Mouse (Mus musculus): ENCODE measurements around the gene Sez6l.
A peak's percentile ranks its signal among the peaks of the same experiment; 100 is the strongest.

The Sez6l gene

DNA sequence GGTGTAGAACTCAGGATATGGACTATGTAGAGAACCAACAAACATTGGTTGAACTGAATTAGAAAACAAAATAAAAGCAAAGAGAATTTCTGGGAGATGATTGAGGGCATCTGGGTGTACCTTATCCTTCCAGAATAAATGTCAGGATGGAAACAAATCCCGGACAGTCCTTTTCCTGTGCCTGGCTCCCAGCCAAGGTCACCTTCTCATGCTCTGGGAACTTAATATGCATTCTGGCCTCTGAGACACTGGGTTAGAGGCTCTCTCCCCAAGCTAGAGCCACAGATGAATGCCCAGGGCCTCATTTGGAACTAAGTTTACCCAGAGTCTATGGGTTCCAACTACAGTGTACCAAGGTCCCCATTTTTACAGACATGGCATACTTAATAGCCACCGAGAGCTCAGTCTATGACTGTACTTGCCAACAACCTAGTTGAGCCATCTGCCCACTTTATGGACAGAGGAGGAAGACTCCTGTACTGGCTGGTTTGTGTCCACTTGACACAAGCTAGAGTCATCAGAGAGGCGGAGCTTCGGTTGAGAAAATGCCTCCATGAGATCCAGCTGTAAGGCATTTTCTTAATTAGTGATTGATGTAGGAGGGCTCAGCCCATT is 7.3 kb upstream of the Sez6l start:
- no peak for DNase-seq

DNA sequence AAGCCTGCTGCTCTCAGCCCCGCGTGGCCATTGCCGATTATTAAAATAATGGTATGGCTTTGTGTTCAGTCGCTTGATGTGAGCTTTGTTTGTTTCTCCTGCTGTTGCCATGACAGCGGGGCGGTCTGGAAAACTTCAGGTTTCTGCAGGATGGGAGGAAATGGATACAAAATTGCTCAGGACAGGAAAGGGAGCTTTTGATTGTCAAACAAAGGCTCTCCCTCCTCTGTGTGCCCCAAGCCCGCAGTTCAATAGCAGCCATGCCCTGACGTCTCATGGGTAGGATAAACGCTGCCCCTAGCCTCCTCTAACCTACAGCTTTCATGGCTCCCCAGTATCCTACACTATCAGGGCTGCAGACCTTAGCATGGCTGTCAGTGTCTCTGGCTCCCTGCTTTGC is 6.3 kb upstream of the Sez6l start:
- no peak for DNase-seq

DNA sequence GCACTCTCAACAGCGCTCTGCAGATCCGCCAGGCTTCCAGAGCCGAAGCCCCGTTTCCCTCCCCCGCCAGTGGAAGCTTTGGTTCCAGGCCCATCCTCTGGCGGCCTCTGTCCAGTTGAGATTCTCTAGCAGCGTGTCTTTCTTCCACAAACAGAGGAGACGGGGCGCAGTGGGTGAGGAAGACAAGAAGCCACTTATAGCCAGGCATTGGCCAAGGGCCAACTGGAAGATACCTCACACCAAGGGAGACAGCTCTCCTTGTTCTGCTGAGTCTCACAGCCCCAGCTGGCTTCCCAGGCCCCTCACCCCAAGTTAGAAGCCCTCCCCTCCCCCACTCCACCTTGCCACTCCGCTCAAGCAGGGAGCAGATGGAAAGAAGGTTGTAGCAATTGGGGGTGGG is 765 bp upstream of the Sez6l start:
- DNase-seq = no peak

DNA sequence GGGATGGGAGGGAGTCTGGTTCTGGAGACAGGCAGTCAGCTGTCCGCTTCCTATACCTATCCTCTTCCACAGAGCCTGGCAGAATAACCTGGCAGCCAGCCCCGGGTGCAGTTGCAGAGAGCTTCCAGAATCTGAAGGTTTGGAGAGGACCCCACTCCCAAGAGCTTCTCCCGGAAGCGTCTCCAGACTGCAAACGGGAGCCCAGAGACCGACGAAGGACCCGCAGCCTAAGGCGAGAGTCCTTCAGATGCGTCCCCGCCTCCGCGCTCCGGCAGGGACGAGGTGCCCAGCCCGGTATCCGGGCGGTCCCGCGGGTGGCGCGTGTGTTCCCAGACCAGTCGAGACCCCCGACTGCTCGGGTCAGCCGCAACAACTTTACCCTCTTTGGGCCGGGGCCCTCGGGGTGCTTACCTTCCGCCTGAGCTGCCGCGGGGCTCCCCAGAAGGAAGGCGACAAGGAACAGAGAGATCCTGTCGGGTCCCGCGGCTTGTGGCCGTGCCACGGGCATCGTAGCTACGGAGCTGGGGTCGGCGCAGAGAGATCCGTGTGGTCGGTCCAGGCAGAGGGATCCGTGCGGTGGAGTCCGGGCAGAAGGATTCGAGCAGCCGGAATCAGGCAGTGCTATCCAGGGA is 508 bp downstream of the Sez6l start:
- DNase-seq = no peak

DNA sequence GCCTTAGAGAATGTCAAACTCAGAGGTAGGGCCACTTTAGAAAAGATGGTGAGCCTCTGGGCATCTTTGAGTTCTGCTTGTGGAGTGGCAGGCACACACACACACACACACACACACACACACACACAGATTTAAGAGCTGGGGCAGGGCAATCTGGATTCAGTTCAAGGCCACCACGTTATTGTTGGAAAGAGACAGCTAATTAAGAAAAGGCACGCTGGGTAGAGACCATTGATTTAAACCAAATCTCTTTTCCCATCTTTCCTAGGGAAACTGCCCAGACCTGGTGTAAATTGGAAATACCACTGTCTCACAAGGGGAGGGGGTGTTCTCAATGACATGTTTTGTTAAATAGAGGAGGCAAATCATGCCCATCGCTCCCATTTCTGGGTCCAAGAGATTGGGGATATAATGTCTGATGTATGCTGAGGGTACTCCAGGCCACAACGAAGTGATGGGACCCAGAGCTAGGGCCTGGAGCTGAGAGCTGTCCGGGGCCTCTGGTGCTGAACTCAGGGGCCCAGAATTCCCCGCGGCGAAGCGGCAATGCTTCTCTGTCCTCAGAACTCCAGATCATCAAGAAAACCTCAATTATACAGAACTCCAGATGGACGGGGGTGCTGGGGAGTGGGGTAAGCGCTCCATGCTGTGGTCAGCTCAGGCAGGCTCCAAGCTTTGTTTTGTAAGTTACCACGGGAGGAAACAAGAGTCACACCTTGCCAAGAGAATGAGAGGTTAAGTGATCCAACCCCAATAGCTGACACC is 1.7 kb downstream of the Sez6l start:
- DNase-seq = no peak

DNA sequence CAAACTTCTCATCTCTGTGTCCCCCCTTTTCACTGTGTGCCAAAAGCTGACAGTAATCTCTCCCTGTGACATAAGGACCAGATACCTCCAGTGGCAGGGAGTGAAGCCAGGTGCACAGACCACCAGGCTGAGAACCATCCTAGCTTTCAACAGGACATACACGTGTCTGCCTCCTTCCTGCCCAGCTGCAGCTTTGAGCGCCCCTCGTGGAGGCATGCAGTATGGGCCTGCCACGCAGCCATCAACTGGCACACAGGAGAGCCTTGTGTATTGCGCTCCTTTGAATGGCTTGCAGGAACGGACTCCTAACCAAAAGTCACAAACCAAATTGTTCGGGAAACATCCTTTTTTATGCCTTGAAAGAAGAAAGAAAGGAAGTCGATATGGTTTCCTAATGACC is 3.1 kb downstream of the Sez6l start:
- peak in 1 of 2 experiments; percentile 8 for DNase-seq

DNA sequence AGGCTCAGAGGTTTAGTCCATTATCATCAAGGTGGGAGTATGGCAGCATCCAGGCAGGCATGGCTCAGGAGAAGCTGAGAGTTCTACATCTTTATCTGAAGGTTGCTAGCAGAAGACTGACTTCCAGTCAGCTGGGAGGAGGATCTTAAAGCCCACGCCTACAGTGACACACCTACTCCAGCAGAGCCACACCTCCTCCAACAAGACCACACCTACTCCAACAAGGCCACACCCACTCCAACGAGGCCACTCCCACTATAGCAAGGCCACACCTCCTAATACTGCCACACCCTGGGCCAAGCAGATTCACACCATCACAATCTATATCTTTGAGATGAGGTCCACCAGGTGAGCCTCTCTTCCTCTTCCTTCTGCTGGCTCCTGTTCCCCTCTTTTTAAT is 4.8 kb downstream of the Sez6l start:
- no peak for DNase-seq

DNA sequence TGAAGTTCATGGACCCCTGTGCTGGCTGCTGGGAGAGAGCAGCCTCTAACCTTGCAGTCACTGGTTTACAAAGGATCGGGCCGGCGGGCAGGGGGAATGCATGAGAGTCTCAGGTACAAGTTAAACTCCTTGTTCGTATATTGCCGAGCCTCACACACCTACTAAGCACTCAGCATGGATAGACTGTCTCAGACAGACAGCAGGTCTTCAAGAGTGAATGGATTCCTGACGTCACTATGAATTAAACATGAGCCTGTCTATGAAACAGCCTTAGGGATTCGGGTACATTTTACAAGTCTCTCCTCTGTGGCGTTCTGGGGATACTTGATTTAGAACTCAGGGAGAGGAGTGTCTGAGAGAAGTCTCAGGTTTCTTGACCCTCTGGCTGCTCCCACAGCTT is 11.5 kb downstream of the Sez6l start:
- no peak for DNase-seq

DNA sequence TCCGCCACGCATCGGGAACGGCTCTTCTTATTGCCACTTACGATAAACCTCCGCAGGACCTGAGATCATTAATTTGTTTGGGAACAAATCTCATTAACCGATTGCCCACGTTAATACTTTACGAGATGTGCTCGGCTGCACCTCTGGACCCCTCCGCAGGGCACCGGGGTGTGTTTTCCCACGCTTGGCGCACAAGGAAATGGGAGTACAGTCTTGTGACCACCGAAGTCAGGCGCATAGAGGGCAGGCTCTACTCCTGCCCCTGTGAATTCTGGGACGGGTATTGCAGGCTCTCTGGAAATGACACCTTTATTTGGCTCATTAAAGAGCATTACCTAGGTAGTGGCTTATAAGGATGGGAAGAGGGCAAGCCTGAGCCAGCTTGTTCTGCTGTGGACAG is 11.9 kb downstream of the Sez6l start:
- DNase-seq = no peak

DNA sequence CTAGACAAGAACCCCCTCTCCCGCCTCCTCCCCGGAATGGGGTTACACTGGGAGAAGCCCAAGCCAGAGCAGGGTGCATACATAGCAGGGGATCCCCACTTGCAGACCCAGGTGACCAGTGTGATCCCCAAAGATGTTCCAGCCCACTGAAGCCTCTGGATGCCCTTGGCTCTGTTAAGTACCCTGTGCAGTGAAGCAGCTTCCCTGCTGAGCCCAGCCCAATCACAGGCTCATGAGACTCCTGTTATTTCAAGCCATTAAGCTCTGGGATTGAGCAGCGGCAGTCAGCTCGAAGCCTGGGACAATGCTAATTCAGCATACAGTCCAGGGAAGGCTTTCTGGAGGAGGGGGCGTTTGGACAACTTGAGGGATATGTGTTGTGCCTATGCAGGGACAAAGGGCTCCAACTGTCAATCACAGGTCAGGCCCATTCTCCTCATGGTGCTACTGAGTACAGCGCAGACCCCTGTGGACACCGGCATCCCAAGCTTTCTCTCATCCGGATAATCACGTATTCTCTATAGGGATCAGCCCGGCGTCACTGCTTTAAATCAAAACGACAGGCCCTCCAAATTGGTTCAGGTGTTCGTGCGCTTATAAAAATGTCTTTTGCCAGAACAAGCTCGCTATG is 16.0 kb downstream of the Sez6l start:
- no peak for DNase-seq

DNA sequence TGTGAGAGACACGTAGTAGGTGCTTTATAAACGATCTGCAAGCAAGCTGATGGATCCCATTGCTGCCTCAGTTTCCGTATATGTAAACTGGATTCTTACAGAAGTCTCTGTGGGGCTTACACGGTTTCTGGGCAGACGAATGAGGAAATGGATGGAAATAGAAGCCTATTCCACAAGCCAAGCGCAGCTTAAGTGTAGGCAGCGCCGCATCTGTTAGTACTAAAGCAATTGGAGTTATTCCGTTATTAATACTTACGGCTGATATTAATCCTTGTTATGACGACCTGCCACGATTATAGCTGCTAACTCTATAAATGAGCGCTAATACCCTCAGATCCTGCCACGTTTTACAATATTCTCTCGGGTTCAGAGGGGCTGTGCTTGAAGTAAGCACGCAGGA is 16.8 kb downstream of the Sez6l start:
- no peak for DNase-seq

DNA sequence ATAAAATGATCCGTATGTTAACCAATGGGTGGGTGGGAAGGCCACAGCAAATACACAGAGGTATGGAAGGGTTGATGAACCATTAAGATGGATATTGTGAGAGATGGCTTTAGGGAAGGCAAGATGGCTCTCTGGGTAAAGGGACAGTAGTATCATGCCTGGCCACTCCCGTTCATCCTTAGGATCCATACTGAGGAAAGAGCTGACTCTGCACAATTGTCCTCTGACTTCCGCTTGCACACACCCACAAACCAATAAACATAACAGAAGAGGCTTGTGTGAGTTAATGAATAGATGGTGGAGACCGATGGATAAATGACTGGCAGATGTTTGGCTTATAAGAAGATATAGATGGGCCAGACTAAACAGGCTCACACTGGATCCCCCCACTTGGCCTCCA is 19.6 kb downstream of the Sez6l start:
- DNase-seq = no peak

DNA sequence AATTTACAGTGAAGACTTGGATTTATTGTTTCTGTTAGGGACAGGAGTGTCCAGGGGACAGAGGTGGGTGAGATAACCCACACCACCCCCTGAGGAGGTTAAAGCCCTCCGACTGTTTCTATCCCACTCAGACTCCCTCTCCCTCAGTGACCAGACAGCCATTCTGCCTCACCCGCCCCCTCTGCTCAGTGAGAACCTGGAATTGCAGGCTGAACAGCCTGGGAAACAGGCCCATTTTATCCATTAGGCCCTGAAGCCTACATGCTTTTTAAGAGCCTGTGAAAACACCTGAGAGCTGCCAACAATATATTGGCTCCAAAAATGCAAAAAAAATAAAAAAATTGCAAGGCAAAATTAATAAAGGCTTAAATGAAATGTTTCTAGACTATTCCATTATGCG is 20.3 kb downstream of the Sez6l start:
- DNase-seq = no peak

DNA sequence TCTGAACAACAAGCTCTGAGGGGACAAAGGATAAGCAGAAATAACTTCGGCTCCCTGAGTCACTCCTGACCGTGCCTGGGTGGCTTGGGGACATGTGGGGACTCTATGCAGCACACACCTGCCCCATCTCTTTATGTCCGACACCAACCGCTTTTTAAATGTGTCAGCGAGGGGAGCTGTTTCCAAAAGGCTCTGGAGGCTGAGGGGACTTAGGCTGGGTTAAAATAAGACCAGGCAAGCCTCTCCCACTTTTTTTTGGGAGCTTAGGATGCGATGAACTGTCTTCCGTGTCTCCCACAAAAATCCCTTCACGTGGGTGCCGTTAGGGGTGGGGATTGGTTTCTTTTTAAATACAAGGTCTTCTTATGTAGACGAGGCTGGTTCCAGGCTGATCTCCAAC is 22.5 kb downstream of the Sez6l start:
- DNase-seq = no peak

DNA sequence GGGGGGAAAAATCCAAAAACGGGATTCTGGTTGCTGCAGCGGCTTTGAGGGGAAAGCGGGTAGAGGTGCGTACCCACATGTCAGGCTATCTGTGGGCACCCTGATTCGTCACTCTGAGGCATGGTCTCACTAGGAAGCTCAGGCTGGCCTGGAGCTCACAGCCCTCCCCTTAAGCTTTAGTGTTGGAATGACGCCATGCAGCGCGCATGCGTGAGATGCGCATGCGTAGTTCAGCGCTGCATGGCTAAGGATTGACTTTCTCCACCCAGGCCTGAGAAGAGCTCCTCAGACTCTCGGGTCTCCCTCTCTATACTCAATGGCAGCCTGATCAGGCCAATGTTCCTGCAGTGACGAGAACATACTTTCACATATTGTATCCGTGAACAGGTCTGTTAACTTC is 24.2 kb downstream of the Sez6l start:
- DNase-seq = no peak

DNA sequence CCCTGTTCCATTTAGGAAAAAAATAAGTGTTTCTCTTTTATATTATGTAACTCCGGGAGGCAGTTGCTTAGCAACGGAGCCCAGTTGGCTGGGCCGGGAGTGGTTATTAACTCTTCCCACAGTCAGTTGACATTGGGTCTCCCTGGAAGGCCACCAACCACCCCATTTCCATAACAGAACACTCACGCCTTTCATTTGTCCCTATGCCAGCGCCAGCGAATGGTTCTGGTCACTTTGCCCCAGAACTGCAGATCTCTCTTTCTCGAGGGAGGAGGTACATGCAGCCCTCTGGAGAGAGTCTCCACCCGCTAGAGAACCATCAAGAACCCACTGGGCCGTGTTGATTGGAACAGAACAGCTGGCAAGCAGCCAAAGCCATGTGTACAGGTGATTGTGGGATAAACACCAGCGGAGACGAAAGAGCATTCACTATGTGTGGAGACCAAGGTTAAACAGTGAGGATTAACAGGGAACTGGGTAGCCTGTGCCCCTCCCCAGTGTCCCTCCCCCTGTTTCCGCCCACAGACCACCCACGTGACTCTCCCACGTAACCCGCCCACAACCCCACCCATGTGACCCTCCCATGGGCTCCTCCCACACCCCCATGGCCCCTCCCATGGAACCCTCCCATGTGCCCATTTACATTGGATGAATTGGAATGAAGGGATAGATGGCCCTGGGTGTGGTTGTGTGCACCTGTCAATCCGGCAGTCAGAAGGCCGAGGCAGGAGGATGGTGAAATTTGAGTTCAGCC is 24.8 kb downstream of the Sez6l start:
- no peak for DNase-seq

DNA sequence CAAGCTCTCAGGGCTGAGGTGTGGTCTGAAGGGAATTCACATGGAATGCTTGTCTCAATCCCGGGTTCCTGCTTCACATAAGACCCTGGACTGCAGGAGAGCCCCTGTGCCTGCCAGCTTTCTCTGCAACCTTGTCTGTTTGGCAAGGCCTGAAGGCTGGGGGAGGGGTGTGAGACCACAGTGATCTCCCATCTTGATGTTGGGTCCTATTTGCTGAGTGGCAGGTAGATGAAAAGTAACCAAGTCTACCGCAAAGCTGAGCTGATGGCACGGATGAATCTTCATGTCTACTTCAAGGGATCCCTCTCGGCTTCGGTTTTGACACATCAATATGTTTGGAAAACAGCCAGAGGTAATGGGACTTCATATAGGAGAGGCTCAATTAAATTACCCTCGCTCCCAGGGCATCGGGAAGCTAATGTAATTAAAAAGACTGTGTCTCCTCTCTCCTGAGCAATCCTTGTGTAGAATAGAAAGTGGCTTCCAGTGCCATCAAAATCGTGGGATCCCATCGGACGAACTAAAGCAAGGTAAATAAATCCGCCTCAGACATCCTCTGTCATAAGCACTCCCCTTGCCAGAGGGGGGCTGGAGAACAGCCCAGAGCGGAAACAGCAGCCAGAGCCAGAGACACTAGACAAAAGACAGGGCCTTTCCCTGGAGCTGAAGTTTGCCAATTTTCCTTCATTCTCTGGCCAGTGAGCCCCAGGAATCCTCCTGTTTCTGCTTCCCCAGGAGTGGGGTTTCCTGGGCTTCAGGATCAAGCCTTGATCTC is 28.0 kb downstream of the Sez6l start:
- DNase-seq = no peak

DNA sequence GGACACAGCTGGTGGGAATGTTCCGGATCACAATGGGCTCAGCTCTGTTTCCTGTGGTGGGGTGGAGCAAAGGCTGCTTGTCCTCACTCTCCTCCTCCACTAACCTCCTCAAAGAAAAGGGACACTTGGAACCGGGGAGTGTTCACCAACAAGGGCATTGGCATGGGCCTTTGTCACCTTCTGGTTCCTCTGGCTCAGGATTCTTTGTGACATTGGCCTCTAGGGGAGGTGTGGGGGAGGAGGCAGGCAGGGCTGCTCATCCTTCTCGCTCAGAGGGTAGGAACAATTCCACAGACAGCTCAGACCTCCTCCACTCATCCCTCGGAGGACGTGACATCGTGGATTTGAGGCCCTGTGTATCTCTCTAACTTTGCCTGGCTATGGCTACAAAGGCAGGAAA is 30.2 kb downstream of the Sez6l start:
- no peak for DNase-seq

DNA sequence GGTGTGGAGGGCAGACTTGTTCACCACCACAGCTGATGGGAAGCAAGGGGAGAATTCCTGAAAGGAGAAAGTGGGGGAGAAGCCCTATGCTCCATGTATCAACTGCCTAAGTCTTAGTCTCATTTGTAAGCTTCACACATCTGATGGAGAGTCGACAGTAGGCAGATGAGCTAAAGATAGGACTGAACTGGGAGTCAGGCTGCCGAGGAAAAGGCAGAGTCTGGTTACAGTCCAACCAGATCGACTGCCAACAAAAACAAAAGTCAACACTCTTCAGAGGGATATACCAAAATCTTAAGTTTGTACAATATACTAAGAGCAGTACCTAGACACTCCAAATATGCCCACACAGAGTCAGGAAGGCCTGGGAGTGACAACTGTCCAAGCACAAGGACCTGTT is 38.7 kb downstream of the Sez6l start:
- DNase-seq = no peak

DNA sequence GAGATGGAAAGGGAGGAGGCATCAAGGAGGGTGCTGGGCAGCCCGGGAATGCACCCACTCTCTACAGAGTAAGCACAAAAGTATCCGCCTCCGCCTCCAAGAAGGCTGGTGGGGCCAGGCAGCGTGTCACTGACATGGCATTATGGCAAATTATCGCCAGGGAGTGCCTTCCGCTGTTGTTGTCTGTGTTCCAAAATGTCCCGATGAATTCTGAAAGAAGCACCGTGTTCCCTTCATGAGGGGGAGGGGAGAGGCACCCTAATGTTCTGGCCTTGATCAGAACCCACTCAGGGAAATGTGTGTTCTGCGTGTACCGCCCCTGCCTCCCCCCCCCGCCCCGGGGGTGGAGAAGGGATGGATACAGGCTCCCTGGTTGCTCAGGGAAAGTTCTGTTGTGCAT is 41.1 kb downstream of the Sez6l start:
- no peak for DNase-seq

DNA sequence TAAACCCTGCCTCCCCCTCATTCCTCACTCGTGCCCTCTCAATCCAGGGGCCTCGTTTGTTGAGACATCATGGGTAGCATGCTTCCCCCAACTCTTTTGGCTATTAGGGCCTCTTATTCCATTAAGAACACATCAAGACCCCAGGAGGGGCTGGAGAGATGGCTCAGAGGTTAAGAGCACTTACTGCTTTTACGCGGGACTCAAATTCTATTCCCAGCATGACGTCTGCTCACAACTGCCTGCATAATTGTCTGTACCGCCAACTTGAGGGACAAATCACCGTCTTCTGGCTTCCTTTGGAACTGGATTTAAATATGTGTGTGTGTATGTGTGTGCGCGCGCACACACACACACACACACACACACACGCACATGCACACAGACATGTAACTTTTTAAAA is 42.8 kb downstream of the Sez6l start:
- DNase-seq = no peak

DNA sequence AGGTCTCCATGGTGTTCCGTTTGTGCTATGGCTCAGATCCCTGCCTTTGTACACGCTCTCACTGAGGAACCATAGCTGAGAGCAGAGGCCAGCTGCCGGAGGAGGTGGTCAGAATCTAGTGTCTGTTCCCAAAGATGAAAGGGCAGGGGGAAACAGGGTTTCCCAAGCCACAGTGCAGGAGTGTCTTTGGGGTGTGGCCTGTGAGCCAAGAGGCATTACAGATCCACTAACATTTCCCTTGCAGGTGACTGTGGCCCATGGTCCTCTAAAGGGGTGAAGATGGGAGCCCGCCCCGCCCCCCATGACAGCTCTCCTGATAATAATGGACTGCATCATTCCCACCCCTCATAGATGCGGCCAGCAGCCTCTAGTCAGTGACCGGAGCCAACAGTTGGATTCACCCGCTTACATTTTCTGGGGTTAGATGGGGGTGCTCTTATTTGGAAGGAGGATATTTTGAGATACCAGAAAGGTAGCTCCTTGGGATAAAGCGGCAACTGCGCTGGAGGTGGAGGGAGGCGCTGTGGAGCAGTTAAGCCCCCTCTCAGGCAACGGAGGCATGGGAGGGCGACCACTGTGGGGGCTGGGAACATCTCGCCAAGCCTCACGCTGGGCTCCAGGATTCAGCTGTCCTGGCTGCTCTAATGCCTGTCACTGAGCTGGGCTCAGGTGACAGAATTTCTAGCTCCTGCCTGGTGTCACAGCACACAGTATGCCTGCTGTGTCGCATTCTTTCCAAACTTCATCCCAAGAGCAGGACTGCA is 43.5 kb downstream of the Sez6l start:
- no peak for DNase-seq
